Mouse (Mus musculus): ENCODE data around the gene Adh5. TPM values are rescaled to one million over a fixed set of nuclear protein-coding genes. Genes with fewer than 3 reads are reported as not detected.

The Adh5 gene
- total RNA-seq (2021), result 10 to 100 TPM; 89.4 to 93.7 TPM
- long read RNA-seq, transcript Adh5-201 (9 exons, 1,604 nt), result major isoform, 107 of 121 reads
- long read RNA-seq, partial matches to known transcripts, result 12 of 121 reads
- long read RNA-seq, other reads (novel, unspliced or antisense), result 2 of 121 reads

- DNase-seq (ENCODE audit: low spot score in 2 of 2), result peak; percentile 84 to 90
These were observed at the start of gene Adh5 for GRCm38 (mm10) chr3:138442612-138443464. Gene Adh5 (plus strand): TSS chr3:138443093.

DNA sequence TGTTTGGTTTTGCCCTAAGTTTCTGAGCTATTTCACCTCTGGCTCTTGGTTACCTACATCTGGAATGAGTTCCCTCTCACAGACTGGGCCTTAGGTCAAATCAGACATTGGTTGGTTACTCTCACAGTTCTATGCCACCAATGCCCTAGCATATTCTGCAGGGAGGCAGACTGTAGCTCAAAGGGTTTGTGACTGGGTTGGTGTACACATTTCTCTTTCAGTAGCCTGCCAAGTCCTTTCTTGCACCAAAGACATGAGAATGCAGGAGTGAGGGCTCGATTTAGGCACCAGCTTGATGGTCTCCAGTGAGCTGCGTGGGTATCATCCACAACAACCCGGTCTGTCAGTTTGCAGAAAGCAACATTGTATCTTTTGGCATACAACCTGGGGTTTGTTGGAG is 38.0 kb upstream of the Adh5 start:
- DNase-seq (ENCODE audit: low spot score in 2 of 2), result no peak

DNA sequence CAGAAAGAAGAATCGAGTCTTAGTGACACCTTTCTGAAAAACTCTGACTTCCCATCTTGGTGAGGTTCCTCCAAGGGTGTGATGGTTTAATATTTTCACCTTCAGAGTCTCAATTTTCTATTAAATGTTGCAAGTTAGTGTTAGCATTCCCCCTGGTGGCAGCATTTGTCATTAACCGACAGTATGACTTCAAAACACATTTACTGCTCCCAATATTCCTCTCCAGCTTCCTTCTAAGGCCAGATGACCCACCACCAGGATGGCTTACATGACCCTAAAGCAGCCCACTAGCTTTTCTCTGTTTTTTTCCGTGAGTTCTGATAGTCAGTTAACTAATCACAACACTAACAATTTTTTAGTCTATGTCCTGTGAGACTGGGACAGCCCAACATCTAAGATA is 37.6 kb upstream of the Adh5 start:
- peak; percentile 61 to 73 for DNase-seq (ENCODE audit: low spot score in 2 of 2)

- no peak for DNase-seq (ENCODE audit: low spot score in 2 of 2)
These were observed 37.1 kb upstream of the Adh5 start for GRCm38 (mm10) chr3:138405840-138406239.

DNA sequence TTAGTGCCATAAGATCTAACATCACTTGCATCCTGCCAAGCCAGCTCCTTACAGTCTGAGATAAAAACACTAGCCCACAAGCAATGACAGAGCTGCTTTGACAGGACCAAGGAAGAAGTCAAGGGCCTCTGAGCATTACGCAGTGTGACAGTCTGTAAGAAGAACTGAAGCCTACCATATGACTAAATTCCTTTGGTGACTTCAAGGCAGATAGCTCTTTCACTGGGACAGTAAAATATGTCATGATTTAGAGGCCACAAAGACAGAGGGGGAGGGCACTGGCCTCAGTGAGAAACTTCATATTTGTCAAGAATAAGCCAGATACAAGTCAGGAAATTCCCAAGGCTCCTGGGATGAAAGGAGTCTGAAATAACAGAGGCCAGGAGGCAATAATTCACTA is 35.0 kb upstream of the Adh5 start:
- no peak for DNase-seq (ENCODE audit: low spot score in 2 of 2)

DNA sequence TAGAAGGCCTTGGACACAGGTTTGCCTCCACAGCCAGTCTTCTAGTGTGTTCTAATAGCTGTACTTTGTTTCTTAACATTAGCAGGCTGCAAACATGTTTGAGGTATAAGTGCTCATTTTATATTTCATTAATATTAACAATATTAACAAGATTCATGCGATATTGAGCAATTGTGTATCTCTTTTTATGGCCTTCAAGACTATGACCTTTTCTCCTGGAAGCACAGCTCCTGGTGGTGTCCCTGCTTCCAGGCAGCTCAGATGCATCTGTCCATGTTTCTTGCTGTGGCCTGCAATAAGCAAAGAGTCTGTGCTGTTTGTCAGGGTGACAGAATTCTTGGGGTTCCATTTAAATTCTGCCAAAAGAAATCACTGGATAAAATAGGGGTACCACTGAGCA is 33.3 kb upstream of the Adh5 start:
- no peak for DNase-seq (ENCODE audit: low spot score in 2 of 2)

DNA sequence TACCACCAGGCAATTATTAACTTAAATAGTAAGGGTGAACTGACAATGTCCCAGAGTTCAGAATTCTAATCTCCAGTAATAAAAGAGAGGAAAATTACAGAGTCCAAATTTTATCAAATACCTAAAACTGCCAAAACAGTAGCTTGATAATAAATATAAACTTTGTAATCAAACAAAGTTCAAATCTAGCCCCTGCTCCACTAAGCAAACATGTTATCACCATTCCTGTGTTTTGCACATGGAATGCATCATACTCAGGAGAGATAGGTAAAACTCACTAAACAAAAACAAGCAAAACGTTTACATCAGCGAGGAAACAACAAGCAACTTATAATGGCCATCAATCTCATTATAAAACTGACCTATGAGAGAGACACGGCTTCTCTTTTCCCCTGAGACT is 32.7 kb upstream of the Adh5 start:
- no peak for DNase-seq (ENCODE audit: low spot score in 2 of 2)

GRCm38 (mm10) chr3:138415121-138415690 is 27.7 kb upstream of the Adh5 start, which contains the start of gene Adh4:
Gene Adh4 (plus strand): TSS chr3:138415466.
- DNase-seq (ENCODE audit: low spot score in 2 of 2), result no peak

GRCm38 (mm10) chr3:138419369-138419768 is 23.5 kb upstream of the Adh5 start:
- DNase-seq (ENCODE audit: low spot score in 2 of 2), result no peak

DNA sequence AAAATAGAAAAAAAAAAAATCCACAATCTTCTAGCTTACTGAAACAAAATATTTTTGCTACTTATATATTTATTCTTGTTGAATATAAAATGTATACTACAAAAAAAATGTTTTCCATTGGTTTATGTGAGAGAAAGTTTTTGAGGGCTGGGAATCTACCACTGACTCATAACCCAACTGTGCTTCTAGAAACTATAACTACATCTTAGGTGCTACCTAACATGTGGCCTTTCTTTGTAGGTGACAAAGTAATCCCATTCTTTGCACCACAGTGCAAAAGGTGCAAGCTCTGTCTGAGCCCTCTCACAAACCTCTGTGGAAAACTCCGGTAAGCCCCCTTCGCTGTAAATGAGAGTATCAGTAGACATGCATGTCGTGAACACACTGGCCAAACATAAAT is 22.5 kb upstream of the Adh5 start:
- no peak for DNase-seq (ENCODE audit: low spot score in 2 of 2)

GRCm38 (mm10) chr3:138423664-138424063 is 19.2 kb upstream of the Adh5 start:
- DNase-seq (ENCODE audit: low spot score in 2 of 2), result no peak

DNA sequence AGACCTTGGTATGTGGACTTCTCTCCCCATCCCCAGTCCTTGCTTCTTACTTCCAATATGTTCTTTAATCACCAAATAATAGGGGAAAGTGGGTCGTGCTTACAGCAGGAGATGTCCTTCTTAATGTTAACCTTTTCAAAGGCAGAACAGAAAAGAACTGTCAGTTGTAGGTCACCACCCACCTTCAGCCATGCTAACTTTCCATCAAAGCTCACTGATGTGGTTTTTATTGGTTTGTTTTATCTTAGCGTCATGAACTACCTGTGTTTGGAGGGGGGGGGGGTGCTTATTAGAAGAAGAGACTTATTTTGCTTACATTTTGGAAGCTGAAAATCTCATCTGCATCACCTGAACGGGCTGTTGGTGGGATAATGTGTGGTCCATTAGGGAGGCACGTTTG is 18.6 kb upstream of the Adh5 start:
- no peak for DNase-seq (ENCODE audit: low spot score in 2 of 2)

DNA sequence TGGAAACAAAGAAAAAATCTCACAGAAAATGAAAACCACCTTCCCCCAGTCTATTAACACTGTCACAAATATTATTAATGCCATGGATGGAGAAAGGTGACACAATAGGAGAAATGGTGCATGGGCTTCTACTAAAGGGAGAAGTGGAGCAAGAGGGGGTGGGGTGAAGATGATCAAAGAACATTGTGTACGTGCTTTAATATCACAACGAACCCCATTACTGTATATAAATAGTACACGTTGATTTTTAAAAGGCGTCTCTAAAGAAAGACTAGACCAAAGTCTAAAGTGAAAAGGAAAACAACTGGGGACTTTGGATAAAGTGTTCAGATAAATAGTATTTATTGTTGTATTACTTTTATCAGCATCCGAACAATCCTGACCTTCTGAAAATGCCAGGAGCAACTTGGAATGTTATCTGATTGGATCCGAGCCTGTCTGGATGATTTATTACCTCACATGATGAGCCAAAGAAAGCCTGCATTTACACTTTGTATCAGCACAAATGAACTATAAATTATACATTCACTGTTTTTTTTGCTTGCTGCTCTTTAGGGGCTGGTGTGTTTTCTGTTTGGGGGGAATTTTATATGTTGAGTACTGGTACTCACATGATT is 12.4 kb upstream of the Adh5 start:
- no peak for DNase-seq (ENCODE audit: low spot score in 2 of 2)

DNA sequence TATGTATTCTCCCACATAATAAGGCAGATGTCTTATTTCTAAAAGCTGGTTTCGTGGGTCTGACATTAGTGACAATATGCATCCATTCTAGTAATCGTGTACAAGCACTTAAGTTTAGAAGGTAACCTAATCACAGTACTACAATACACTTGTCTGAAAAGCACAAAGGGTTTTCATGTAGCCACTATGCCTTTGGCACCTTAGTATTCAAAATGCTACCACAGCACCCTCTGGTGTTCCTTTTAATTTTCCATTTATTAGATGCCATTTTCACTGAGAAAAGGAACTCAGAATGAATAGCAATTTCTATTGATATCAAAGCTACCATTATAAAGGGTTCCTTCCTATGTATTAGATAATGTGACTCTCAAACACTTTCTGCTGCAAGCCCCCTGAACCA is 11.1 kb upstream of the Adh5 start:
- DNase-seq (ENCODE audit: low spot score in 2 of 2), result no peak

DNA sequence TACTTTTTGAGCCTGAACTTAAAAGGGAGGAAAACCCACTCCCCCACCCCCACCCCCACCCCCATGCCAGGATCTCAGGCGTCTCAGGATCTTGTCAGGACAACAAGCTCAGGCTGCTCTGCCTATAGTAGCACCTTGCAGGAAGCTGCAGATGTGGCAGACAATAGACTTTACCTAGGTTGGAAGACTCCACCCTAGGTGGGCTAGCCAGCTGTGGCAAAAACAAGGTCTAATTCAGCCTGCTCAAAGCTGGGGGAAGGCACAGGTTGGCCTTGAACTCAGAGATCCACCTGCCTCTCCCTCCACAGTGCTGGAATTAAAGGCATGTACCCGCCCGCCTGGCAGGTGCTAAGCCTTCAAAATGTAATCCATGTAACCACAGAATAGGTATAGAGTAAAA is 4.2 kb upstream of the Adh5 start:
- DNase-seq (ENCODE audit: low spot score in 2 of 2), result no peak

DNA sequence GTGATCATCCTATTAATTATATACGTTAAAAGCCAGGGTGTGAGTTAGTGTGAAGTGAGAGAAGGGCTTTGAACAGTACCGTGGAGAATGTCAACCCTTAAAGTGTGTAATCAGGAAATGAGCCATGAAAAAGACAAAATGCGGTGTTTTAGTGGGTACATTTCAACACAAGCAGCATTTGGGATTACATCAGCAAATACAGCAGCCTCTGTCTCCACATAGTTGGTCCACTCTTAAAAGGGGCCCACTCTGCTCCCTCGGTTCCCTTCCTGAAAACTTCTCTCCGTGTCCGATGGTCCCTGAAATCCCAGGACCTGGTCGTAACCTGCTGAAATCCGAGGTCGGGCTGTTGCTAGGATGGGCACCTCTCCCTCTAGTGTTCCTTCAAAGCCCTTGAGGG is 690 bp upstream of the Adh5 start:
- no peak for DNase-seq (ENCODE audit: low spot score in 2 of 2)

GRCm38 (mm10) chr3:138443465-138443771 is 525 bp downstream of the Adh5 start:
- DNase-seq (ENCODE audit: low spot score in 2 of 2), result no peak

DNA sequence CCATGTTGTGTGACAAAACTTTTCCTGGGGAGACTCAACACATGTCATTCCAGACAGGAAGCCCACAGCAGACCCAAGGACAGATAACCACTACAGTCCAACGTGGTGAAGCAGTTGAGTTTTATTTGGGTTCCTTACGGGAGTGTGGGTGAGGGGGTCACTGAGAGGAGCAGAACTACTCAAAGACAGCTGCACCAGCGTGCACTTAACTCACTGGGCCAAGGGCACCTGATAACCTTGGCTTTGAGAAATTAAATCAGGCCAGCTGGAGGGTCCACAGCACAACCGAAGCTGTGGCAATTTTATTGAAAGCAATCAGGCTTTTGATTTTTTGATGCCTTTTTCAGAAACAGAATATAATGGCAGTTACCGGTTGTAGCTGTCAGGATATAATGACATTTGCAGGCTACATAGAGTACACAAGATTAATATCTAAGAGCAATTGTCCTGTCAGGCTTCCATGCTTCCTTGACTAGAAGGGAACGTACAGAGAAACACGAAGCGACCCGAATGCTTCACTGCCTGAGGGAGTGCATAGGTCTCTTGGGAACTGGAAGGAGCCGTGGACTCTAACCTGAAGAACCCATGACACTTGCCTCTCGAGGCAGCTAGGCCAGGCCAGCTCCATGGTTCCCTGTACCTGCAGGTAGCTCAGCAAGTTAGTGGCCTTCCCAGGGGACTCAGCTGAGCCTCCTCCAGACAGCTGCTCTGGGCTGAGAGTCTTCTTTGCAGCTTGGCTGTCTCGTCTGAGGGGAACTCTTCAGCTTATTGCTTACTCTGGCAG is 5.4 kb downstream of the Adh5 start:
- no peak for DNase-seq (ENCODE audit: low spot score in 2 of 2)

GRCm38 (mm10) chr3:138452169-138452568 is 9.3 kb downstream of the Adh5 start:
- no peak for DNase-seq (ENCODE audit: low spot score in 2 of 2)

GRCm38 (mm10) chr3:138454234-138454633 is 11.3 kb downstream of the Adh5 start:
- DNase-seq (ENCODE audit: low spot score in 2 of 2), result no peak

DNA sequence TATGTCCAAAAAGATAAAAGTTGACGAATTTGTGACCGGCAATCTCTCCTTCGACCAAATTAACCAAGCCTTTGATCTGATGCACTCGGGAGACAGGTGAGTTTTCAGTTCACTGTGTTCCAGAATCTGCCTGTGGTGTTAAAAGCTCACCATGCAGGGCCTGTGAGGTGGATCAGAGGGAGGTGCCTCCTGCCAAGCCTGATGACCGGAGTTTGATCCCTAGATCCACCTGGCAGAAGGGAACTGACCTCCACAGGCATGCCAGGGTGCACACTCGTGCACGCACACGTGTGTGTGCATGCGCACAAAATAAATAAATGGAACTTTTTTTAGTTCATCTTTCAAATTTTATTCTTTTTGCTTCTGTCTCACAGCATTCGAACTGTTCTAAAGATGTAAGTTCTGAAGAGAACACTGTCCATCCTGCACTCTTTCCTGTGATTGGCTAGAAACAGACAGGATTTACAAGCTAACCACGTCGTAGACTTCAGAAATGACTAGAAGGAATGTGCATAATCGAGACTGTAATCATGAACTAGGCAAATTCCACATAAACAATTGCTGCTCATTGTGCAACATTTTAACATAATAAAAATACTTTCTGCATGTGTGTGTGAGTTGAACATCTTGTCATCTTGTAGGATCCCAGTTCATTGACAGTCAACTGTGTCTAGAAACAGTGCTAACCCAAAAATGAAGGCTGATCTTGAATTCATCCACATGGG is 12.0 kb downstream of the Adh5 start:
- DNase-seq (ENCODE audit: low spot score in 2 of 2), result no peak
